Mouse (Mus musculus): ENCODE measurements around the gene Svs1.

DNA sequence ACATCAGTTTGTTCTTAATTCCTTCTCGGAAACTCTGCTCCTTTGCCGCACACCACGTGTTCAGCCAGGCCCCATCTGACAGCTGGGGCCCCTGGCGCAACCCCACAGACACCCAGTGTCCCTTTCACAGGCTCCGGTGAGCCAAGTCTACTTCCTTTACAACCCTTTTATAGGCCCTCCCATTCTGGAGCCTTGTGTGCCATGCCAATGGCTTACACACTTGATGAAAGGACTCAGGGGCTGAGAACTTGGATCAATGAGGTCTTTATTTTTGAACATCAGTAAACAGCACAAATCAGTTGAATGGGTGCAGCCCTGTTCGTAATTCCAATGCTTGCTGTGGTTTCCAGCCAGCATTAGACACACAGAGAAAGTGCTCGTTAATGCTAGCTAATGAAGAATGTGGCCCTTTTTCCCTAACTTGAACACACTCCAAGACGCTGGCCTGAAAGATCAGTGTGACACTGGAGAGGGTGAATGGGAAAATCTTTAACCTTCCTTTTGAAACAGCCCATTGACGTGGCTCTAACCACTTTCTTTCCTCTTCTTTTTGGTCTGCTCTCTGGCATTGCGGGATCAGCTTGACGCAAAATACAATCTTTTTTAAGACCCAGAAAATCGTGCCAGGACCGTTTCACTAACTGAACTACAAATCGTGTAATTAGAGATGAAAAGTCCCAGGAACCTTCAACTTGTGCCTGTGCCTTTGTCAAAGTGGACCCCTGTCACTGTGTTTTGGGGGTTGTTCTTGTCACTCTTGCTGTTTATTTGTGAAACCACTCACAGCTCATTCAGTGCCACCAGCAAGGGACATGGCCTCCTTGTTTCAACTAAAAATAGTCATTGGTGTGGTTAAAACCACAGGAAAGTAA lies 34.7 kb downstream of the Svs1 start:
- TF ChIP-seq CTCF (IDR thresholded peaks at IDR 0.05; ENCODE audit: low read depth) (no peak), EP300 (IDR thresholded peaks at IDR 0.05; ENCODE audit: low read depth) (no peak)

Data from heart, postnatal 0 days (tissue).